Mouse (Mus musculus) mesoderm, embryonic 11.5 days (tissue): ENCODE data around the gene Mrpl53.
A peak's percentile ranks its signal among the peaks of the same experiment; 100 is the strongest.

Experiments used
- DNase-seq: peaks from one replicate; pipeline ENCODE4 v3.0.0-alpha.2; 2012; ENCODE audit warnings: low read depth, low spot score

The Mrpl53 gene

GRCm38 (mm10) chr6:83092416-83093127 is 16.3 kb upstream of the Mrpl53 start:
- DNase-seq, result no peak

DNA sequence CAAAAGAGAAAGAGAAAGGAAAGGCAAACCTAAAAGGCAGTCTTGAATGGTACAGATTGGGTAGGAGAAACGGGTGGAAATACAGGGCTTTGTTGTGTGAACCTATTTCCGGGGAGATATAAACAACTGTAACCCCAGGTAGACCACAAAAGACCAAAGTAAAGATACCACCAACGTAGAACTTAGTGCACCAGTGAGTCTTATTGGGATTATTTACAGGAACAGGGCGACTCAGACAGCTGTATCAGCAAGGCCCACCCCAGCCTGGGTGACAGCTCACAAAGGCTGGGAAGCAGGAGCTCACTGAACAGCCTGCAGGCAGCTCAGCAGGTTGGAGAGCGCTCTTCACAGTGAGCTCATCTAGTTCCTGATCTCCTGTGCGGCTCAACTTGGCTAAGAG is 12.9 kb upstream of the Mrpl53 start:
- DNase-seq, result no peak

DNA sequence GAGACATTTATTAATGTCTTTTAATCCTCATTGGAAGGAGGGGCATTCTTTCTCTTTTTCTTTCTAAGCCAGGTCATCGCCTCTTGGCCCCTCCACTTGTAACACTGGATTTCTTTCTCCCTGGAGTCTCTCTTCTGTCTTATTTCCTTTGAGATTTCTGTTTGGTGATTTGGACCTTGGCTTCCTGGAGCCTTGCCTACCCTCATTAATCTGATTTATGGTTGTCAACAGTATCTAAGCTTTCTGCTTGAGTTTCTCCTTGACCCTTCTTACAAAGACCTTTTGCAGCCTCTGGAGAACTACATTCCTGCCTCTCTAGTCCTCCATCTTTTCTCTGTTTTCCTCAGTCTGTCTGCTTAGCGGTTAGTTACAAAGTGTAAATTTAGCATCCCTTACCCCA is 10.4 kb upstream of the Mrpl53 start:
- DNase-seq, result no peak

DNA sequence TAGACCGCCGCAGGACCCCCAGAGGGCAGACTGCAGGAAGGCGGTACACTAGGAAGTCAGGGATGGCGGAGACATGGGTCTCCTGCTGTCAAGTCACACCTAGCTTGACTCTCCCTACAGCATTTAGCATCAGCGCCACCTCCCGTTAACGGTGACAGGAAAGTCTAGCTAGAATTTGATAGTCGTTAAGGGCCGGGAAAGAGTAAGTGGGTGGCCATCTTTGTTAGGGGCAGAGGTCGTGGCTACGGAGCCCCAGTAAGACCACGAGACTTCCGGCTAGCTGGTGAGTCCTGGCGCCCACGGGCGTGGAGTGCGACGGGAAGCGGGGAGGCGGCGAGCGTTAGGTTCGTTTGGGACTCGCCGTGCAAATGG is 7.5 kb upstream of the Mrpl53 start, which contains the start of the genes Ccdc142 and Gm42688:
TSS of gene Ccdc142 (plus strand) at position 286 of the 372 bp plus-strand sequence.
TSS of gene Gm42688 (plus strand) at position 302 of the 372 bp plus-strand sequence.
- DNase-seq, result peak; percentile 73

DNA sequence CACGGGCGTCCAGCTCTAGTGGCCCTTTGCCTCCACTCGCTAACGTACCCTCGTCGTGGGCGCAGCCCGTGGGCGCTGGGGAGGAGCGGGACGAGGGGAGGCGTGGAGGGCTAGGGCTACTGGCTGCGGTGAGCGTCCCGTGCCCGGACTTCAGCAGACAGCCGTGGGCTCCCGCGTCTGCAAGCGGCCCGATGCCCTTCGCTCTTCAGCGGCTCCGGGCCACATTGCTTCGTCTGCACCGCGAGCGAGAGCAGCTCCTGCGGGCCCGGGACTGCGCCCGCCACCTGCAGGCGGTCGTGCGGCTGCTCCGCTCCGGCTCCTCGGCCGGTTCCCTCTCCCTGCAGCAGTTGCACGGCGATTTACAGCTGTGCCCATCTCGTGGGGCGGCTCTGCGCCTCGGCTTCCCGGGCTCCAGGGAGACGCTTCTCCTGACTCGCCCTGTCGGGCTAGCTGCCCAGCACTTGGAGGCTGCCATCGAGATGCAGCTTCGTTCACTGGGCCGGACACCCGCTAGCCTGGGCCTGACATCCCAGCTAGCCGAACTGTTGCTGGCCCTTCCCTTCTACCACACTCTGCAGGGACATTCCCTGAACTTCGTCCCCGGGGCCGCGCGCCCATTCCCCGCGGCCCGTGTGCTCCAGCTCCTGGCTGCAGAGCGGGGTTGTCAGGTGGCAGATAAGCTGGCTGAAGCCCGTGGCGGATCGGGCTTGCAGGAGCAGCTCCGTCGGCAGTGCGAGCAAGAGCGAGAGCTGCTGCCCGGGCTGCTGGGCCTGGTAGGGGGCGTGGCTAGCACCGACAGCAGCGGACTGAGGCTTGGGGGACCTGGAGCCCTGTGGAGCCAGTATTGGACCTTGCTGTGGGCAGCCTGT is 6.9 kb upstream of the Mrpl53 start:
- DNase-seq, result peak; percentile 72

- DNase-seq, result no peak
Measured at GRCm38 (mm10) chr6:83103130-83103650, 5.7 kb upstream of the Mrpl53 start.

- DNase-seq, result no peak
Measured at GRCm38 (mm10) chr6:83104158-83104557, 4.7 kb upstream of the Mrpl53 start.

DNA sequence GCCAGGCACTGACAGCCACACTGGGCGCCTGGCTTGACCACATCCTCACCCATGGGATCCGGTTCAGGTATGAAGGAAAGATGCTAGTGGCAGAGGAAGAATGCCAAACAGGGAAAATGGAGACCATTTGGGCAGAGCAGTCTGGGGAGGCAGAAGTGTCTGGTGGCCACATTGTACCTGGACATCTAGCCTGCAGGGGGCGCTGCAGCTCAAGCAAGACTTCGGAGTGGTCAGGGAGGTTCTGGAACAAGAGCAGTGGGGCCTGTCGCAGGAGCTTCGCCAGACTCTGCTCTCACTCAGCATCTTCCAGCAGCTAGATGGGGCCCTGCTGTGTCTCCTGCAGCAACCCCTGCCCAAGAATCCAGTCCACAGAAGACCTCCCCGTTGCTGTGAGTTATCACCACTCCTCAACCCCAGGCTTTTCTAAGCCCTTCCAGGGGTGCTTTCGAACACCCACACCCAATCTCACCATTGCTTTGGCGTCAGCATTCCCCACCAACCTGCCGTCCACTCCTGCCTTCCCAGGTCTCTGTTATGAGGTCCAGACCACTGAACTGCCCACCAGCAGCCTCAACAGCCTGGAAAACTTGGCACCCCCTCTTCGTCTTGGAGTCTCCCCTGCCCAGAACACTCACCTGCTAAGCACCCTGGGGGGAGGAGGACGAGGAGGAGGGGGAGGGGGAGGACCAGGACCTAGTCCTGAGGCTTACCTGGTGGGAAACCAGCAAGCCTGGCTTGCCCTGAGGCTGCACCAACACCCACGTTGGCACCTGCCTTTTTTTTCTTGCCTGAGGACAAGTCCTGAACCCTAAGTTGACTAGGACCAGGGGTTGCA is 1.1 kb upstream of the Mrpl53 start:
- DNase-seq, result peak; percentile 86

- DNase-seq, result no peak
Measured at GRCm38 (mm10) chr6:83111510-83112136, 2.8 kb downstream of the Mrpl53 start.

GRCm38 (mm10) chr6:83115011-83115671 is 6.3 kb downstream of the Mrpl53 start, which contains the start of gene Mogs:
TSS of gene Mogs (plus strand) at chr6:83115496.
- DNase-seq, result peak; percentile 91

- DNase-seq, result no peak
Measured at GRCm38 (mm10) chr6:83115682-83116372, 7.0 kb downstream of the Mrpl53 start.

DNA sequence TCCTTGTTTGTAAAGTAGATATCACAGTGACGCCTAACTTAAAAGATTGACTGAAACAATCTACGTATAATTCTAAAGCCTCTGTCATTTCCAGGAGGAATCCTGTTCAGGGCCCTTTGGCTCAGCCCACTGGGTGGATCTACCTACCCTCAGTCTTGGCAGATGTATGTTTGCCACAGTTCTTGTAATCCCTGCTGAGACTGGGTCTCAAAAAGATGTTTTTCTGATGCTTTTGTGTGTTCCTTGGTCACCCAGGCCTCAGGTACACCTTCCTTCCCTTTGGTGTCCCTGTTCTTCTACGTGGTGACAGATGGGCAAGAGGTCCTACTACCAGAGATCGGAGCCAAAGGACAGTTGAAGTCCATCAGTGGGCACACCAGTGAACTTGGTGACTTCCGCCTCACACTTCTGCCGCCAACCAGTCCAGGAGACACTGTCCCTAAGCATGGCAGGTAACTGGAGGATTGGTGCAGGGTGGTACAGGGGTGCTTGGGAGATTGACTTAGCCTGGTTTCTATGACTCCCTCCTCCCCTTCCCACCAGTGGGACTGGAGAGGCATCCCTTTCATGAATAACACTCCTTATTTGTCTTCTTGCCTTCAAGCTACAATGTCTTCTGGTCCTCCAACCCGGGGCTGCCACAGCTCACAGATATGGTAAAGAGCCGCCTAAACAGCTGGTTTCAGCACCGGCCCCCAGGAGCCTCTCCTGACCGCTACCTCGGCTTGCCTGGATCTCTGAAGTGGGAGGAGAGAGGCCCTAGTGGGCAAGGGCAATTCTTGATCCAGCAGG is 7.7 kb downstream of the Mrpl53 start:
- no peak for DNase-seq

- DNase-seq, result no peak
Measured at GRCm38 (mm10) chr6:83117165-83117438, 8.3 kb downstream of the Mrpl53 start.

DNA sequence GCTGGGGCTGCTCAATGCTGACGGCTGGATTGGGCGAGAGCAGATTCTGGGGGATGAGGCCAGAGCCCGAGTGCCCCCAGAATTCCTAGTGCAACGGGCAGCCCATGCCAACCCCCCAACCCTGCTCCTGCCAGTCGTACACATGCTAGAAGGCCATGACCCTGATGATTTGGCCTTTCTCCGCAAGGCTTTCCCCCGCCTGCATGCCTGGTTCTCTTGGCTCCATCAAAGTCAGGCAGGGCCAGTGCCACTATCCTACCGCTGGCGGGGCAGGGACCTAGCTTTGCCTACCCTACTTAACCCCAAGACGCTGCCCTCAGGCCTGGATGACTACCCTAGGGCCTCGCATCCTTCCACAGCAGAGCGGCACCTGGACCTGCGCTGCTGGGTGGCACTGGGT is 8.8 kb downstream of the Mrpl53 start:
- DNase-seq, result no peak

DNA sequence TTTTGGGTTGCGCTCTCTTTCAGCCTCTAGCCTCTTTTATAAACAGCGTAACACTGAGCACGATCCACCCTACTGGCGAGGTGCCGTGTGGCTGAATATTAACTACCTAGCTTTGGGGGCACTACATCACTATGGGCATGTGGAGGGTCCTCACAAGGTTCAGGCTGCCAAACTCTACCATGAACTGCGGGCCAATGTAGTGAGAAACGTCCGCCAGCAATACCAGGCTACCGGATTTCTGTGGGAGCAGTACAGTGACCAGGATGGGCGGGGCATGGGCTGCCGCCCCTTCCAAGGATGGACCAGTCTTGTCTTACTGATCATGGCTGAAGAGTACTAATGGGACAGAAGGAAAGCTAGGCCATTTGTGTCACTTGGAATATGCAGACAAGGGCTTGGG is 9.5 kb downstream of the Mrpl53 start:
- DNase-seq, result no peak

DNA sequence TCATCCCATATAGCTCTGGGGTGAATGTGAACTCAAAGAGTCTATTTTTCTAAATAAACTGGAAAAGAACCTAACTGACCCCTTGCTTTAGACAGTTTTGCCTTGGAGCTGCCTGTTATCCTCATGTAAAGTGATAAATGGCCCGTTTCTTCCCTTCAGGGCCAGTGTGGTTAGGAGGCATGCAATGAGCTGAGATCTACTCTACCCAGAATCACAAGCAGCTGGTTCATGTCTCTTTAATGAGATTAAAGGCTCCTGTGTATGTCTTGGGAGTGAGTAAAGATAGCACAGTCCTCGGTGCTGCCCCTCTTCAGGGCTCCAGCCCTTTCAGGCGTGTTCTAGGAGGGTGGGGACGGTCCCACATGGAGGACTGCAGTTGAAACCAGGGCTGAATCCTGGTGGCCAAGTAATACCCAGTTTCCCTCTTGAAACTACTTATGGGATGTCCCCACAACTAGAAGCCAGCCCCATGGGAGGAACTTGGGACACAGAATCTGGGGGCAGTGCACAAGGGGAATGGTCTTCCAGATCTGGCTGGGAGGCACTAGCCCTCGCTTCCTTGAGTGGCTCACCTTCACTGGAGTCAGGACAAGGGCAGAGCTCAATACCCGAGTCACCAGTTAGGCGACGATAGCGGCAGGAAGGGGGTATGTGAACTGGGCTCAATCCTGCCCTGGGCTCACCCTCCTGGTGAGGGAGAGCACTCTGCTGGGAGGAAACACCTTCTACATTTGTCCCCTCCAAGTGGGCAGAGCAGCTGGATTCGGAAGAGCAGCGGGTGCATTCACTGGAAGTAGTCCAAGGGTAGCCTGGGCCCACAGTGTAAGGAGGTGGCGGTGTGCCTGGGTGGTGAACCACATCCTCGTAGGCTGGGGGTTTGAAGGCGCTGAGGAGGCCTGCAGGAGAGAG is 10.2 kb downstream of the Mrpl53 start:
- no peak for DNase-seq

GRCm38 (mm10) chr6:83119734-83120051 is 10.9 kb downstream of the Mrpl53 start:
- no peak for DNase-seq
